Mouse (Mus musculus): Measurements from ENCODE around the gene Hist1h3e. TPM values are rescaled to one million over a fixed set of nuclear protein-coding genes. Genes with fewer than 3 reads are reported as not detected.
"Not testable (repeated sequence)": the region's sequence is repeated elsewhere in the genome, so short reads cannot be mapped to it uniquely, and the experiment has no call there.

Hist1h3e gene
- polyA plus RNA-seq, 1 experiment, result 26.5 TPM

GRCm38 (mm10) chr13:23583387-23584068 is 21.4 kb upstream of the Hist1h3e start:
- Histone ChIP-seq H3K4me1 (peaks cover 61% of the 10 kb centered on the region), H3K27me3 (replicated peaks) (no peaks in the 10 kb centered on the region), H3K4me3 (replicated peaks) (peak overlapping the region; percentile 88), H3K9me3 (no peaks in the 10 kb centered on the region), H3K36me3 (replicated peaks; ENCODE audit: low read length) (no peaks in the 10 kb centered on the region)
- no peak for TF ChIP-seq GATA1 (IDR thresholded peaks at IDR 0.05; ENCODE audit: borderline replicate concordance, low read length)
- no peak for TF ChIP-seq FLI1 (IDR thresholded peaks at IDR 0.05; ENCODE audit: low read length)

GRCm38 (mm10) chr13:23582219-23583056 is 20.3 kb upstream of the Hist1h3e start:
- no peaks in the 10 kb centered on the region for H3K36me3 ChIP-seq (replicated peaks; ENCODE audit: low read length)
- no peaks in the 10 kb centered on the region for H3K27me3 ChIP-seq (replicated peaks)
- H3K9me3 ChIP-seq, result no peaks in the 10 kb centered on the region
- peak overlapping the region; percentile 88 for H3K4me3 ChIP-seq (replicated peaks)
- TF ChIP-seq GATA1 (IDR thresholded peaks at IDR 0.05; ENCODE audit: borderline replicate concordance, low read length), result no peak
- TF ChIP-seq FLI1 (IDR thresholded peaks at IDR 0.05; ENCODE audit: low read length), result no peak
- H3K4me1 ChIP-seq, result peaks cover 57% of the 10 kb centered on the region

GRCm38 (mm10) chr13:23581408-23582218 is 19.4 kb upstream of the Hist1h3e start, which contains the start of gene Hist1h4d:
Gene Hist1h4d, plus strand, starts transcription at chr13:23581598.
- peaks cover 59% of the 10 kb centered on the region for H3K4me1 ChIP-seq
- peak within 1 kb of the TSS; percentile 88 for H3K4me3 ChIP-seq (replicated peaks)
- no peak for TF ChIP-seq FLI1 (IDR thresholded peaks at IDR 0.05; ENCODE audit: low read length)
- no peak for TF ChIP-seq GATA1 (IDR thresholded peaks at IDR 0.05; ENCODE audit: borderline replicate concordance, low read length)
- H3K36me3 ChIP-seq (replicated peaks; ENCODE audit: low read length), result no peaks in the 10 kb centered on the region
- no peaks in the 10 kb centered on the region for H3K27me3 ChIP-seq (replicated peaks)
- H3K9me3 ChIP-seq, result no peaks in the 10 kb centered on the region

- Histone ChIP-seq H3K27me3 (replicated peaks) (no peaks in the 10 kb centered on the region), H3K4me1 (peaks cover 50% of the 10 kb centered on the region), H3K36me3 (replicated peaks; ENCODE audit: low read length) (no peaks in the 10 kb centered on the region), H3K4me3 (replicated peaks) (no peak overlapping the region), H3K9me3 (no peaks in the 10 kb centered on the region)
- no peak for TF ChIP-seq FLI1 (IDR thresholded peaks at IDR 0.05; ENCODE audit: low read length)
- no peak for TF ChIP-seq GATA1 (IDR thresholded peaks at IDR 0.05; ENCODE audit: borderline replicate concordance, low read length)
Observed at GRCm38 (mm10) chr13:23577835-23578234, 15.7 kb upstream of the Hist1h3e start.

GRCm38 (mm10) chr13:23576906-23577639 is 14.9 kb upstream of the Hist1h3e start:
- Histone ChIP-seq H3K4me1 (peaks cover 50% of the 10 kb centered on the region), H3K4me3 (replicated peaks) (peak overlapping the region; percentile 89), H3K36me3 (replicated peaks; ENCODE audit: low read length) (no peaks in the 10 kb centered on the region), H3K27me3 (replicated peaks) (no peaks in the 10 kb centered on the region), H3K9me3 (no peaks in the 10 kb centered on the region)
- TF ChIP-seq FLI1 (IDR thresholded peaks at IDR 0.05; ENCODE audit: low read length) (no peak), GATA1 (IDR thresholded peaks at IDR 0.05; ENCODE audit: borderline replicate concordance, low read length) (no peak)

GRCm38 (mm10) chr13:23576351-23576881 is 14.2 kb upstream of the Hist1h3e start:
- H3K4me3 ChIP-seq (replicated peaks), result peak overlapping the region; percentile 89
- no peaks in the 10 kb centered on the region for H3K9me3 ChIP-seq
- no peaks in the 10 kb centered on the region for H3K36me3 ChIP-seq (replicated peaks; ENCODE audit: low read length)
- H3K27me3 ChIP-seq (replicated peaks), result no peaks in the 10 kb centered on the region
- H3K4me1 ChIP-seq, result peaks cover 44% of the 10 kb centered on the region
- TF ChIP-seq GATA1 (IDR thresholded peaks at IDR 0.05; ENCODE audit: borderline replicate concordance, low read length), result no peak
- no peak for TF ChIP-seq FLI1 (IDR thresholded peaks at IDR 0.05; ENCODE audit: low read length)

- not testable (repeated sequence) for H3K27me3 ChIP-seq (replicated peaks); H3K36me3 ChIP-seq (replicated peaks; ENCODE audit: low read length); H3K9me3 ChIP-seq
- Histone ChIP-seq H3K4me3 (replicated peaks) (peak overlapping the region; percentile 89), H3K4me1 (peaks cover 38% of the 10 kb centered on the region)
Observed at GRCm38 (mm10) chr13:23575864-23576313, 13.7 kb upstream of the Hist1h3e start.

GRCm38 (mm10) chr13:23575271-23575851 is 13.2 kb upstream of the Hist1h3e start, which contains the start of gene Hist1h3d:
Gene Hist1h3d, plus strand, starts transcription at chr13:23575763.
- peaks cover 33% of the 10 kb centered on the region for H3K4me1 ChIP-seq
- no peaks in the 10 kb centered on the region for H3K36me3 ChIP-seq (replicated peaks; ENCODE audit: low read length)
- H3K4me3 ChIP-seq (replicated peaks), result peak within 1 kb of the TSS; percentile 89
- TF ChIP-seq FLI1 (IDR thresholded peaks at IDR 0.05; ENCODE audit: low read length) (no peak), GATA1 (IDR thresholded peaks at IDR 0.05; ENCODE audit: borderline replicate concordance, low read length) (no peak)
- no peaks in the 10 kb centered on the region for H3K27me3 ChIP-seq (replicated peaks)
- H3K9me3 ChIP-seq, result no peaks in the 10 kb centered on the region

GRCm38 (mm10) chr13:23574546-23575170 is 12.5 kb upstream of the Hist1h3e start:
- peaks cover 35% of the 10 kb centered on the region for H3K4me1 ChIP-seq
- H3K27me3 ChIP-seq (replicated peaks); H3K9me3 ChIP-seq; H3K36me3 ChIP-seq (replicated peaks; ENCODE audit: low read length): not testable (repeated sequence)
- peak overlapping the region; percentile 81 for H3K4me3 ChIP-seq (replicated peaks)

- Histone ChIP-seq H3K4me3 (replicated peaks) (peak within 1 kb of the TSS; percentile 90), H3K4me1 (peaks cover 38% of the 10 kb centered on the region)
- not testable (repeated sequence) for H3K36me3 ChIP-seq (replicated peaks; ENCODE audit: low read length); H3K27me3 ChIP-seq (replicated peaks); H3K9me3 ChIP-seq
Observed at GRCm38 (mm10) chr13:23573898-23574524, 11.8 kb upstream of the Hist1h3e start, which contains the start of the genes Hist1h2bf and Hist1h2ad. Gene Hist1h2bf, minus strand, starts transcription at chr13:23574196. Gene Hist1h2ad, plus strand, starts transcription at chr13:23574381.

- not testable (repeated sequence) for H3K9me3 ChIP-seq; H3K36me3 ChIP-seq (replicated peaks; ENCODE audit: low read length); H3K27me3 ChIP-seq (replicated peaks)
- peaks cover 38% of the 10 kb centered on the region for H3K4me1 ChIP-seq
- peak overlapping the region; percentile 90 for H3K4me3 ChIP-seq (replicated peaks)
Observed at GRCm38 (mm10) chr13:23573034-23573897, 11.1 kb upstream of the Hist1h3e start.

All from megakaryocyte, embryonic 14.5 days (primary cell).